Mouse (Mus musculus): ENCODE results near the gene Gjb3. TPM values are rescaled to one million over a fixed set of nuclear protein-coding genes. Genes with fewer than 3 reads are reported as not detected.

Gene Gjb3
- polyA plus RNA-seq, 1 experiment from 2014 or later, result not detected

DNA sequence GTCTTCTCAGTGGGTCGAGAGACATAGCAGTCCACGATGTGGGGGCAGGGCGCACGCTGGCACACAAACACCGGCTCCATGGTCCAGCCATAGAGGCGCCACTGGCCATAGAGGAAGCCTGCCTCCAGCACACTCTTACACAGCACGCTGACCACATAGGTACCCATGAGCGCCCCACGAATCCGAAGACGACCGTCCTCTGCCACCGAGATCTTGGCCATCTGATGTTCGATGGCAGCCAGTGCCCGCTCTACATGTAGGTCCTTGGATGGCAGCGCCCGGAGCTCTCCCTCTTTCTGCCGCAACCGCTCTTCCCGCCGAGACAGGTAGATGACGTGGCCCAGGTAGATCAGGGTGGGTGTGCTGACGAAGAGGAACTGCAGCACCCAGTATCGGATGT, 18.3 kb downstream of the Gjb3 start:
- H3K27me3 ChIP-seq, result peaks cover 7% of the 10 kb centered on the region; the same call in 1 of the 2 replicates
- no peak overlapping the region for H3K4me3 ChIP-seq
- no peaks in the 10 kb centered on the region for H3K9me3 ChIP-seq
- H3K4me1 ChIP-seq, result 0 out of 2 replicates have a peak, but pooled peaks cover 11% of the 10 kb centered on the region
- H3K27ac ChIP-seq (replicated peaks), result no peak overlapping the region
- no peaks in the 10 kb centered on the region for H3K36me3 ChIP-seq
- WGBS, result 67% methylated on average over 24 of the region's 24 CpGs
- no peak for ATAC-seq (replicated peaks)
- H3K9ac ChIP-seq (replicated peaks), result no peak overlapping the region
- no peak overlapping the region for H3K4me2 ChIP-seq (replicated peaks)

DNA sequence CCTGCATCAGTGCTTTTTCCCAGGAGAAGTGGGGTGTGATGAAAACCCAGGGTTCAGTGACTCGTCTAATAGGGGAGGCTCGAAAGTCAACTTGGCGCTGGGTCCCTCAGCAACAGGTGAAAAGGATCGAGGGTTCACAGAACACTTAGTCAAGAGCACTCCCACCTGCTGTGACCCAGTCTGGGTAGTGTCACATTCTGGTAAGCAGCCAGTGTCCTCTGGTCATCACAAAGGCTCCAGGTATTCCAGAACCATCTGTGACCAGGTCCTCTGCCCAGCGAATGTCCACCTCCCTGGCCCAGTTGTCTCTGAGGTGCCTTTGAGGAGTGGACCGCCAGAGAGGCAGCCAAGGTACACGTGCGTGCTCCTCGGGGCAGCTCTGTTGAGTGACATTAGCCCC, 19.1 kb downstream of the Gjb3 start:
- Histone ChIP-seq H3K4me3 (no peak overlapping the region), H3K9ac (replicated peaks) (no peak overlapping the region), H3K4me2 (replicated peaks) (no peak overlapping the region), H3K9me3 (no peaks in the 10 kb centered on the region), H3K36me3 (no peaks in the 10 kb centered on the region), H3K27me3 (peaks cover 7% of the 10 kb centered on the region; the same call in 1 of the 2 replicates), H3K27ac (replicated peaks) (no peak overlapping the region), H3K4me1 (0 out of 2 replicates have a peak, but pooled peaks cover 11% of the 10 kb centered on the region)
- 65% methylated on average over 9 of the region's 9 CpGs for WGBS
- ATAC-seq (replicated peaks), result no peak

DNA sequence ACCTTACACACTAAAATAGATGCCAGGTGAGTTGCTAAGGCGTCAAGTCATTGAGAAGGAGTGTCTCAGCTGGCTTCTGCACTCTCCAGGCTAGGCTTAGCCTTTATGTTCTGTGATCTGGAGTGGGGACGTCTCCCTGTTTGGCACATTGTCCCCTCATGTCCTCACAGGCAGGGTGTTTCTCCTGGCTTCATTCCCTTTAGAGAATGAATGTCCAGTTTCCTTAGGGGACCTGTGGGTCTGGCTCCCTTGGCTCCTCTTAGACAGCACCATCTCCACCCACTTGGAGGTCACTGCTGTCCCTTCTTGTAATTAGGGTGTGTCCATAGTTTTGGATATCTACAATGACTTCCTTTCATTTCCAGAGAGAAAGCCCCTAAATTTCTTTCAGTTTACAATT, 23.7 kb downstream of the Gjb3 start:
- H3K9me3 ChIP-seq, result no peaks in the 10 kb centered on the region
- no peak overlapping the region for H3K4me2 ChIP-seq (replicated peaks)
- H3K36me3 ChIP-seq, result no peaks in the 10 kb centered on the region
- ATAC-seq (replicated peaks), result no peak
- no peaks in the 10 kb centered on the region for H3K27me3 ChIP-seq
- 65% methylated on average over 2 of the region's 2 CpGs for WGBS
- H3K4me3 ChIP-seq, result no peak overlapping the region
- no peaks in the 10 kb centered on the region for H3K4me1 ChIP-seq
- H3K27ac ChIP-seq (replicated peaks), result no peak overlapping the region
- no peak overlapping the region for H3K9ac ChIP-seq (replicated peaks)

DNA sequence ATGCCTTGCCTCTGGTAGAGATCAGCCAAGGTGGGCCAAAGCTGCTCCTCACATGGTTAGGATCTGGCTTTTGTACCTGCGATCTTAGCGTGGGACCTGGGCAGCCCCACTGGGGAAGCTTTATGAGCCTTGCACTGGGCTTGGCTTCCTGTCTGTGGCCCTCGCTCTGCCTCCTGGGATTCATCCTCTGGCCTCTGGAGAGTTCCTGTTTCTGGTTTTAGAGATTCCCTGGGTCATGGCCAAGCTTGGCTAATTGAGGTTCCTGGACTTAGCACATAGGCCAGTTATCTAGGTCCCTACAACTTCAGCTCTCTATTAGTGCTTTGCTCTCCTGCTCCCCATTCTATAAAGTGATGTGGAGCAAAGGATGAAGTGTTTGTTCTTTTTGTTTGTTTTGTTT, 26.8 kb downstream of the Gjb3 start:
- Histone ChIP-seq H3K27ac (replicated peaks) (no peak overlapping the region), H3K27me3 (no peaks in the 10 kb centered on the region), H3K4me3 (no peak overlapping the region), H3K4me1 (no peaks in the 10 kb centered on the region), H3K9ac (replicated peaks) (no peak overlapping the region), H3K9me3 (no peaks in the 10 kb centered on the region), H3K36me3 (no peaks in the 10 kb centered on the region), H3K4me2 (replicated peaks) (no peak overlapping the region)
- WGBS, result 88% methylated on average over 3 of the region's 3 CpGs
- no peak for ATAC-seq (replicated peaks)

DNA sequence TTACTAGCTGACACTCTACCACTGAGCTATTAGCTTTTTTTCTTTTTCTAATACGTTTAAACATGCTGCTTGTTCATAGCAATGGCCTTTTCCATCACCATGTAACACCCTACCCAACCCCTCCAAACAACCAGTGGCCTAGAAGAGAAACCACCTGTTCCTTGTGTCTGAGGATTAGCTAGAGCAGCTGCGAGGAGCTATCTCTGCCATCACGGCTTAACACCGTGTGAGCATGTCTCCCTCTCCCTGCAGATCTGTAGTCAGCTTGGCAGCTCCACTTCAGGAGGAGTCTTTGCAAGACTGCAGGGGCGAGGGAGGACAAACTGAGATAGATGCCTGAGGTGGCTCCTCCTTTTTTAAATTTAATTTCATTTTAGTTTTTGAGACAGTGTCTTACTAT, 30.1 kb downstream of the Gjb3 start:
- Histone ChIP-seq H3K4me1 (no peaks in the 10 kb centered on the region), H3K4me2 (replicated peaks) (no peak overlapping the region), H3K9ac (replicated peaks) (no peak overlapping the region), H3K9me3 (no peaks in the 10 kb centered on the region), H3K4me3 (no peak overlapping the region), H3K27me3 (no peaks in the 10 kb centered on the region), H3K36me3 (no peaks in the 10 kb centered on the region), H3K27ac (replicated peaks) (no peak overlapping the region)
- WGBS, result 74% methylated on average over 5 of the region's 5 CpGs
- ATAC-seq (replicated peaks), result no peak

DNA sequence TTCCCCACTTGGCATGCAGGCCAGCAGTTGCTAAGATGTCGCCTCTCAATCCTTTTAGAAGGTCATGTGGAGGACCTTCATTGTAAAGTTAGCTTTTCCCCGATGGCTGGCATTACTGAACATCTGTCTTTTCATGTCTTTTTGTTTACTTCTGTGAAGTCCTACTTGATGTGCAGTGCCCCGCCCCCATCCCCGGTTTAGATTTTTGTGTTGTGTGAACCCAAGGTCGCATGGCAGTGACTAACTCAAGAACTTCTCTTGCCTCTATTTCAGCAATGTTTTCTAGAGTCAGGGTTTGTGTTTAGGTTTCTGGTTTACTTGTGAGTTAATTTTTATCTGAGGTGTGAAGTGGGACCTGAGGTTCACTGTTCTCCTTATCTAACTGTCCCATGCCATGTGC, 38.0 kb downstream of the Gjb3 start:
- H3K27ac ChIP-seq (replicated peaks), result no peak overlapping the region
- no peaks in the 10 kb centered on the region for H3K27me3 ChIP-seq
- no peaks in the 10 kb centered on the region for H3K9me3 ChIP-seq
- no peaks in the 10 kb centered on the region for H3K4me1 ChIP-seq
- H3K4me2 ChIP-seq (replicated peaks), result no peak overlapping the region
- no peak overlapping the region for H3K9ac ChIP-seq (replicated peaks)
- H3K36me3 ChIP-seq, result no peaks in the 10 kb centered on the region
- 80% methylated on average over 5 of the region's 5 CpGs for WGBS
- no peak overlapping the region for H3K4me3 ChIP-seq
- no peak for ATAC-seq (replicated peaks)

DNA sequence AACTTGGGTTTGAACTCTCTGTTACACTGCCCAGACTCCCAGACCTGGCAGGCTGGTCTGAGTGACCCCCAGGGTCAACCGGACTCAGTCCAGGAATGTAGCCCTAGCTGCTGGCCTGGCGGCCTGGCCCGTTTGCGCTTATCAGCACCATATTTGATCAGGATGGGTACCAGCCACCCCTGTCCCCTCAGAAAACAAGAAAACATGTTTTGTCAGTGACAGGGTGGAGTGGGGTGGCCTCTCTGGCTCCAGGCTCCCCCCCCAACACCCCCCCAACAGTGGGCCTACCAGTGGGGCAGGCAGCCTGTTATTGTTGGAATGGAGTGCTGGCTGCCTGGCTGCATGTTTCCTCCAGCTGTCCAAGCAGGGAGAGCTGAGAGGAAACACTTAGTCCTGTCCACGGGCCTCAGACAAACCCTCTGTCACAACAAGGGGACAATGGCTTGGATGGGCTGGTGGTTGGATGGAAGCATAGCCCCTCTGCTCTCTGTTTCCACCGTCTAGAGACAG, 41.5 kb downstream of the Gjb3 start:
- Histone ChIP-seq H3K4me3 (no peak overlapping the region), H3K27me3 (no peaks in the 10 kb centered on the region), H3K4me2 (replicated peaks) (no peak overlapping the region), H3K36me3 (no peaks in the 10 kb centered on the region), H3K27ac (replicated peaks) (no peak overlapping the region), H3K9ac (replicated peaks) (no peak overlapping the region), H3K9me3 (no peaks in the 10 kb centered on the region), H3K4me1 (no peaks in the 10 kb centered on the region)
- no peak for ATAC-seq (replicated peaks)
- 74% methylated on average over 6 of the region's 6 CpGs for WGBS

DNA sequence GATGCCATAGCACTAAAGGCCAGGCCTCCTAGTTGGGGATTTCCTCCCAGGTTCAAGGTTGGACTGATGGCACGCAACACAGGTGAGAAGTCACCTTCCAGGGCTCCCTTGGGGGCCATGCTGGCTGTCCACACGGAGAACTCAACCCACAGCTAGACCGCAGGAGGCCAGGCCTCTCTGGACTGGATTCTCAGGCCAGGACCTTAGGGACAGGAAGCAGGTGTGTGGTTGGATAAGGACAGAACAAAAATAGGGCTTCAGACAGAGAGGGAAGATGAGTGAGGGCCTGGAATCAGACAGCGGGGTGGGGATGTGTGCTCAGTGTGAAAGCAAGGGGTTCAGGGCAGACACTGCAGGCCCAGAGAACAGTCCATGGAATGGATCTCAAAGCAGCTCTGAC, 43.7 kb downstream of the Gjb3 start:
- Histone ChIP-seq H3K4me1 (no peaks in the 10 kb centered on the region), H3K4me2 (replicated peaks) (no peak overlapping the region), H3K27me3 (no peaks in the 10 kb centered on the region), H3K9ac (replicated peaks) (no peak overlapping the region), H3K27ac (replicated peaks) (no peak overlapping the region), H3K9me3 (no peaks in the 10 kb centered on the region), H3K36me3 (no peaks in the 10 kb centered on the region), H3K4me3 (no peak overlapping the region)
- ATAC-seq (replicated peaks), result no peak
- 80% methylated on average over 4 of the region's 4 CpGs for WGBS

DNA sequence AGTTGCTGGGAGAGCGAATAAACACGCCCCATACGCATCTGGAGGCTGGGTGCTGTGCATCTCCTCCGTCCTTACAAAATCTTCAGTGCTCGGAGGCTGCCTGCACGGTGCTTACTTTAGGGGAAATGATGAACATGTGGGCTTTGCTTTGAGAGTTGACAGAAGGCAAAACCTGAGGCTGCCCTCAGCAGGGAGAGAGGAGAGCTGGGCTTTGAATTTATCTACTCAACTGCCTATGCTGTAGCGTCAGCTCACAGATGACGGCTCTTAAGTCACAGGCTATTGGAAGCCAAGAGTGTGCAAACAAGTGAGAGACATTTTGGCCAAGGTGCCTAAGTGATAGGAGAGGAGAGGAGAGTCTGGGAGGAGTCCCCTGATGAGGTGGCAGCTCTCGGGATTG, 51.4 kb downstream of the Gjb3 start:
- H3K4me3 ChIP-seq, result no peak overlapping the region
- no peaks in the 10 kb centered on the region for H3K36me3 ChIP-seq
- 80% methylated on average over 9 of the region's 9 CpGs for WGBS
- no peak overlapping the region for H3K27ac ChIP-seq (replicated peaks)
- H3K27me3 ChIP-seq, result no peaks in the 10 kb centered on the region
- H3K9ac ChIP-seq (replicated peaks), result no peak overlapping the region
- H3K4me2 ChIP-seq (replicated peaks), result no peak overlapping the region
- H3K9me3 ChIP-seq, result no peaks in the 10 kb centered on the region
- ATAC-seq (replicated peaks), result no peak
- no peaks in the 10 kb centered on the region for H3K4me1 ChIP-seq

DNA sequence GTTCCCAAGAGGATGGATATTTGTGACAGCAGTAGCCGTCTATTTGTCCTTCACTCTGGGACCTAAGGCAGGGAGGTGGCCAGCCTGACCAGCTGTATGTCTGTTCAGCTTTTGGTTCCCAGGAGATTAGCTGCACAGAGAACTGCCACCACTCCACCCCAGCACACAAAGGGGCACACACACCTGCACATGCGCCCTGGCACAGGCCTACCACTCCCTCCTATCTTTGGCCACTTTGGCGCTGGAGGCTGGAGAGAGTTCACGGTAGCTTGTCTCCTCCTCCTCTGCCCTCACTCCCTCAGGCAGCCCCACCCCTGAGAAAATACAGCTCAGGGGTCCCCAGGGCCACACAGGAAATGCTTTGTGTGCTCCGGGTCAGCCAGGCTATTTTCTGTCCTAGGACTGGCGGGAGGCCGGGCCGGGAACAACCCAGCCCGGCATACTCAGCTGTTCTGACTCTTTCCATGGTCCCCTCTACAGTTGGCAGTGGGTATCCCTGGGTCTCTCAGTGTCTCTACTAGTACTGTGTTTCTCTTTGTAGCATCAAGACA, 52.1 kb downstream of the Gjb3 start:
- Histone ChIP-seq H3K27ac (replicated peaks) (no peak overlapping the region), H3K4me3 (no peak overlapping the region), H3K9ac (replicated peaks) (no peak overlapping the region), H3K9me3 (no peaks in the 10 kb centered on the region), H3K27me3 (no peaks in the 10 kb centered on the region), H3K4me1 (no peaks in the 10 kb centered on the region), H3K4me2 (replicated peaks) (no peak overlapping the region), H3K36me3 (no peaks in the 10 kb centered on the region)
- 72% methylated on average over 9 of the region's 9 CpGs for WGBS
- ATAC-seq (replicated peaks), result no peak

Other genes starting within 250 kb of the Gjb3 start
- 13.1 and 14.2 TPM in 2 replicates for gene Tmem35b, start 207.2 kb downstream of the Gjb3 start, polyA plus RNA-seq (2015; fragmentation: Nextera tagmentation; extraction: Ambion mirVana)
- 11.6 and 12.5 TPM in 2 replicates for gene Dlgap3, start 161.6 kb downstream of the Gjb3 start, polyA plus RNA-seq (2015; fragmentation: Nextera tagmentation; extraction: Ambion mirVana)
- 52.2 and 53.8 TPM in 2 replicates for gene Smim12, start 87.1 kb downstream of the Gjb3 start, polyA plus RNA-seq (2015; fragmentation: Nextera tagmentation; extraction: Ambion mirVana)
- 13.3 and 14.6 TPM in 2 replicates for gene Gja4, start 16.8 kb downstream of the Gjb3 start, polyA plus RNA-seq (2015; fragmentation: Nextera tagmentation; extraction: Ambion mirVana)
- gene Gjb4, start 23.2 kb upstream of the Gjb3 start, polyA plus RNA-seq (2015; fragmentation: Nextera tagmentation; extraction: Ambion mirVana), result 0.17 TPM in 1 of 2 replicates, not detected in the other
- 0.14 TPM in 1 of 2 replicates, not detected in the other for gene Gjb5, start 27.3 kb upstream of the Gjb3 start, polyA plus RNA-seq (2015; fragmentation: Nextera tagmentation; extraction: Ambion mirVana)